Mouse (Mus musculus) lung, embryonic 14.5 days (tissue): ENCODE results near the gene Gm15557. TPM values are rescaled to one million over a fixed set of nuclear protein-coding genes. Genes with fewer than 3 reads are reported as not detected.
"Not testable (repeated sequence)": the region's sequence is repeated elsewhere in the genome, so short reads cannot be mapped to it uniquely, and the experiment has no call there.

ENCODE experiments used
- ATAC-seq: fragments of 200-750 bp; cut with Nextera tagmentation; 2 replicates; pipeline ENCODE4 v1.8.0; 2017; ENCODE audit warnings: mild to moderate bottlenecking, moderate TSS enrichment, moderate library complexity; ENCODE audit not compliant: insufficient read depth
- DNase-seq: peaks from one replicate; pipeline ENCODE4 v3.0.0-alpha.2; 2015
- H3K27ac ChIP-seq: fragments of 300-500 bp; sonication (generic); 2 replicates; pipeline ENCODE4 v1.5.1; 2014; ENCODE audit warnings: low read depth, mild to moderate bottlenecking, moderate library complexity
- H3K27me3 ChIP-seq: fragments of 300-500 bp; sonication (generic); 2 replicates; pipeline ENCODE4 v1.6.1; 2014; ENCODE audit warnings: low read length, control low read depth; ENCODE audit not compliant: insufficient read depth
- H3K36me3 ChIP-seq: fragments of 300-500 bp; sonication (generic); 2 replicates; pipeline ENCODE4 v1.6.1; 2014; ENCODE audit warnings: control low read depth; ENCODE audit not compliant: insufficient read depth
- H3K4me1 ChIP-seq: fragments of 300-500 bp; sonication (generic); 2 replicates; pipeline ENCODE4 v1.6.1; 2014; ENCODE audit warnings: antibody characterized with exemption, control low read depth; ENCODE audit not compliant: insufficient read depth
- H3K4me2 ChIP-seq: fragments of 300-500 bp; sonication (generic); 2 replicates; pipeline ENCODE4 v1.6.1; 2014; ENCODE audit warnings: mild to moderate bottlenecking
- H3K4me3 ChIP-seq: fragments of 300-500 bp; sonication (generic); 2 replicates; pipeline ENCODE4 v1.5.1; 2014; ENCODE audit warnings: low read depth, low read length
- H3K9ac ChIP-seq: fragments of 300-500 bp; sonication (generic); 2 replicates; pipeline ENCODE4 v1.6.1; 2014
- H3K9me3 ChIP-seq: fragments of 300-500 bp; sonication (generic); 2 replicates; pipeline ENCODE4 v1.6.1; 2016; ENCODE audit warnings: low read depth, low read length, control low read depth
- CTCF ChIP-seq: IDR thresholded peaks from 2 replicates; pipeline ENCODE4 v1.5.1; 2016; ENCODE audit warnings: antibody characterized with exemption, low read depth
- WGBS: fragments of 180-500 bp; shearing (Covaris S2); extraction: QIAGEN DNeasy Blood & Tissue Kit; methylation state at CpG from one replicate; pipeline ENCODE4 v1.1.7; 2014; 5-methylcytosine and 5-hydroxymethylcytosine counted together
- polyA plus RNA-seq: library from polyadenylated mRNA; unstranded; fragments of >200 nt; fragmentation: Nextera tagmentation; extraction: Ambion mirVana; gene quantifications from 2 replicates; pipeline ENCODE4 v1.2.1, GENCODE M21; 2014

Gene Gm15557
- polyA plus RNA-seq: not detected in 2 replicates

DNA sequence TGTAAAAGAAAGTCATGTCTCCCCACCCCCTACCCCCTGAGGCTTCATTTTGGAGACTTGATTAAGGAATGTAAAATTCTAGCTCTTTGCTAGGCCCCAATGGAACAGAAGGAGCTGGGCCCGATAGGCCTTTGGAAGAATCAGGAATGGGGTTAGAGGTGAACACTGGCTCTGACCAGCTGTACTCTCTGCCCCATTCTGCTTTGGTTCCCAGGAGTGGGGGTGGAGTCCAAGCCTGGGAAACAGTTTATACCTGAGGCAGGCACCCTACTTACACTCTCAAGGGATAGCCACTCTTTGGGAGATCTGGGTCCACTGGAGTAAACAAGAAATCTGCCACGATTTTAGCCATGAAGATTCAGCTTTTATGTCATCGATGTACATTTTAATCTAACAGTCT, at the start of gene Gm15557:
TSS of gene Gm15557 (plus strand) at position 48 of the 400 bp plus-strand sequence.
- ATAC-seq: no peak

DNA sequence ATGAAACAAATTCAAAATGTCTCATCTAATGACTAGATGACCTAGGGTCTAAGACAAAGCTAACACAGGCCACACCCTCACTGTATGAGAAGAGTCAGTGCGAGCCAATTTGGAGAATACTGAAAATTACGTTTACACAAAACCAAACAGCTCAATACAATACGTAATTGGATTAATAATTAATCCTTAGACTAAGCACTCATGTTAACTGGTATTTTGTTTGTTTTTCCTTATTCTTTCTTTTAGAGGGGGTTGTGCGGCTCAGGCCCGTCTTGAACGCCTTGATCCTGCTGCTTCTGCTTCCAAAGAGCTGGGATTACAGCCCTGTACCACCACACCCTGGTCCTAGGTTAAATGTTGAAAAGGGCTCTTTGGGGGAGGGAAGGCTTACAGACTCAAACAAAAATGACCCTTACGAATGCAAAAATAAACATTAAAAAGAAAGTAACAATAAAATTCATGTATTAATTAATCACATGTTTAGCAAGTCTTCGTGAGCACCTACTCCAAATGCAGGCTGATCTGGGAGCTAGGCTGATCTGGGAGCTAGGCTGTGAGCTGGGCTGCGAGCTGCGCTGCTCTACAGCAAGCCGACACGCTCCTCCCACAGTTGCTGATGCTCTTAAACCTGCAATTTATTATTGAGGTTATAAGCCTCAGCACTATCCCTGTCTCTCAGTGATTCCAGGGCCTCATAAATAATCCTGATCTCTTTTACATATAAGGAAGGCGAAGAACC, 46.1 kb upstream of the Gm15557 start:
- H3K4me1 ChIP-seq: no peaks in the 10 kb centered on the region; the same call in 1 of the 2 replicates
- no peak overlapping the region for H3K9ac ChIP-seq
- H3K27me3 ChIP-seq: no peaks in the 10 kb centered on the region
- no peaks in the 10 kb centered on the region for H3K9me3 ChIP-seq
- no peak overlapping the region for H3K4me2 ChIP-seq
- 76% methylated on average over 13 of the region's 13 CpGs for WGBS
- peaks cover 38% of the 10 kb centered on the region; the same call in 1 of the 2 replicates for H3K36me3 ChIP-seq
- TF ChIP-seq CTCF: no peak
- H3K4me3 ChIP-seq: no peak overlapping the region
- ATAC-seq (no peak), DNase-seq (no peak)
- H3K27ac ChIP-seq: no peak overlapping the region

More for the DNA sequence above, at the start of gene Gm15557:
- Histone ChIP-seq H3K9me3 (no peaks in the 10 kb centered on the region), H3K4me1 (no peaks in the 10 kb centered on the region), H3K27me3 (peaks cover 4% of the 10 kb centered on the region; the same call in 1 of the 2 replicates), H3K27ac (no peak within 1 kb of the TSS), H3K36me3 (no peaks in the 10 kb centered on the region), H3K4me3 (no peak within 1 kb of the TSS), H3K4me2 (no peak within 1 kb of the TSS), H3K9ac (no peak within 1 kb of the TSS)
- 87% methylated on average over 3 of the region's 3 CpGs for WGBS
- no peak for TF ChIP-seq CTCF
- DNase-seq: no peak

GRCm38 (mm10) chr2:155895046-155895735, 45.3 kb upstream of the Gm15557 start:
- Histone ChIP-seq H3K4me3 (no peak overlapping the region), H3K4me1 (no peaks in the 10 kb centered on the region; the same call in 1 of the 2 replicates), H3K9me3 (no peaks in the 10 kb centered on the region), H3K9ac (no peak overlapping the region), H3K36me3 (peaks cover 35% of the 10 kb centered on the region; the same call in 1 of the 2 replicates), H3K4me2 (no peak overlapping the region), H3K27me3 (no peaks in the 10 kb centered on the region), H3K27ac (no peak overlapping the region)
- TF ChIP-seq CTCF: no peak
- WGBS: 68% methylated on average over 16 of the region's 16 CpGs
- DNase-seq: no peak
- ATAC-seq: no peak

- WGBS: 83% methylated on average over 16 of the region's 16 CpGs
- TF ChIP-seq CTCF: no peak
- no peaks in the 10 kb centered on the region for H3K4me1 ChIP-seq
- DNase-seq: no peak
- no peak overlapping the region for H3K27ac ChIP-seq
- no peak for ATAC-seq
- H3K9me3 ChIP-seq: no peaks in the 10 kb centered on the region
- no peak overlapping the region for H3K4me2 ChIP-seq
- H3K27me3 ChIP-seq: no peaks in the 10 kb centered on the region
- peaks cover 37% of the 10 kb centered on the region; the same call in 1 of the 2 replicates for H3K36me3 ChIP-seq
- no peak overlapping the region for H3K4me3 ChIP-seq
- no peak overlapping the region for H3K9ac ChIP-seq
These were observed 37.4 kb upstream of the Gm15557 start for GRCm38 (mm10) chr2:155902989-155903631.

DNA sequence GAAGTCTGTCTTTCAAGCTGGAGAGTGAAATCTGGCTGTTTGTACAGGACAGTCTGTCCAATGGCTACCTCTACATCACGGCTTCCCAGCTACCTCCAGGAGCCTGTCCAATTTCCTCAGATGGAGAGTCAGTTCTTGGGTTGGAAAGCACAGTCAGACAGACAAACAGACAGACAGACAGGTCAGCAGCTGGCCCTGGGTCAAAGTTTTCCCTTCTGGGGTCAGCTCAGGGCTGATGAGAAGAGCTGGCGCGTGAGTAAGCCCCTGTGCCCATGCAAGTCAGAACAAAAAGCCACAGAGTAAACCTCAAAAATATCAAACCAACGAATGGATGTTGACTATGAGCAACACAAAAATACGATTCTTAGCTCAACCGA, 36.9 kb upstream of the Gm15557 start:
- no peak overlapping the region for H3K4me2 ChIP-seq
- H3K9ac ChIP-seq: no peak overlapping the region
- H3K36me3 ChIP-seq: peaks cover 35% of the 10 kb centered on the region; the same call in 1 of the 2 replicates
- no peak overlapping the region for H3K4me3 ChIP-seq
- no peaks in the 10 kb centered on the region for H3K27me3 ChIP-seq
- H3K4me1 ChIP-seq: no peaks in the 10 kb centered on the region
- no peak for TF ChIP-seq CTCF
- no peak for DNase-seq
- WGBS: 89% methylated on average over 6 of the region's 6 CpGs
- ATAC-seq: no peak
- no peaks in the 10 kb centered on the region for H3K9me3 ChIP-seq
- no peak overlapping the region for H3K27ac ChIP-seq

- ATAC-seq: no peak
- H3K27me3 ChIP-seq: no peaks in the 10 kb centered on the region
- peaks cover 44% of the 10 kb centered on the region for H3K36me3 ChIP-seq
- H3K4me2 ChIP-seq: no peak overlapping the region
- H3K4me3 ChIP-seq: no peak overlapping the region
- H3K27ac ChIP-seq: no peak overlapping the region
- no peak for TF ChIP-seq CTCF
- H3K9me3 ChIP-seq: no peaks in the 10 kb centered on the region
- no peak overlapping the region for H3K9ac ChIP-seq
- DNase-seq: no peak
- H3K4me1 ChIP-seq: no peaks in the 10 kb centered on the region
- WGBS: 91% methylated on average over 6 of the region's 6 CpGs
These were observed 25.8 kb upstream of the Gm15557 start for GRCm38 (mm10) chr2:155914684-155915083.

DNA sequence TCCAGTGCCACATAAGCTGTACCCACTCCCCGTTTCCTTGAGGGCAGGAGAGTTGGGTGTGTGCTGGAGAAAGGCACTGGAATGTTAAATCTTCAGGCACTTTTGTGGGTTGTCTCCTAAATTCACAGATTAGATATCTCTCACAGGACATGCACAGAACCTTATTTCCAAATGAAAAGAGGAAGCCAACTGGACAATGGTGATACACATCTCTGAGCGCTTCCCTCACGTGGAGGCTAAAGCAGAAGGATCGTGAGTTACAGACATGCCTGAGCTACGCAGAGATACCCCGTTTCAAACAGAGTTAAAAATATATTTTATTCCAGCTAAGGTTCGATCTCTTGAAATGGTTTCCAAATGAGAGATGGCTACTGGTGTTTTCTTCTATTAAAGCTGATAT, 17.4 kb upstream of the Gm15557 start:
- no peaks in the 10 kb centered on the region for H3K4me1 ChIP-seq
- H3K9ac ChIP-seq: no peak overlapping the region
- no peaks in the 10 kb centered on the region for H3K9me3 ChIP-seq
- no peak overlapping the region for H3K27ac ChIP-seq
- 90% methylated on average over 7 of the region's 7 CpGs for WGBS
- no peak for DNase-seq
- no peak for ATAC-seq
- H3K36me3 ChIP-seq: peaks cover 25% of the 10 kb centered on the region; the same call in 1 of the 2 replicates
- H3K4me2 ChIP-seq: no peak overlapping the region
- TF ChIP-seq CTCF: no peak
- H3K4me3 ChIP-seq: no peak overlapping the region
- H3K27me3 ChIP-seq: no peaks in the 10 kb centered on the region

- H3K9ac ChIP-seq, H3K4me1 ChIP-seq, H3K27me3 ChIP-seq, H3K4me2 ChIP-seq, ATAC-seq, H3K4me3 ChIP-seq, H3K9me3 ChIP-seq, H3K27ac ChIP-seq, DNase-seq: not testable (repeated sequence)
- peaks cover 13% of the 10 kb centered on the region; the same call in 1 of the 2 replicates for H3K36me3 ChIP-seq
- WGBS: 90% methylated on average over 6 of the region's 6 CpGs
These were observed 15.3 kb upstream of the Gm15557 start for GRCm38 (mm10) chr2:155925213-155925612.
